Mouse (Mus musculus): Measurements from ENCODE around the gene Cpeb4.
A peak's percentile ranks its signal among the peaks of the same experiment; 100 is the strongest.

The Cpeb4 gene

DNA sequence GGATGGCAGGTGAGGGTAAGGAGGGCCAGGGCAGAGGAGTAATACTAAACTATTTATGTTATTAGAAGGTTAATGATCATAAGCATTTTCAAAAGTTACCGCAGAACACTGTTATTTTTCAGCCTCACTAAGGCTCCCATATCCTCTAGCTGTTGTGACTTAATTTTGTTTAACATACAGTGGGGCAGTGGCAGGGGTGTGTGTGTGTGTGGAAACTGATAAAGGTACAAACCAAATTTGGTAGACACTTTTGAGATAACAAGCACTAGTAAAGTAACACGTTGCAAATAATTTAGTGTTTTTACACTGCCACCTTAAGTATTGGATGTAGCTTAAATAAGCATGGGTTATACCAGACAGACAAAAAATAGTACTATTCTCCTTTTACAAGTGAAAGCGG is 24.9 kb downstream of the Cpeb4 start:
- DNase-seq (ENCODE audit: low spot score) = peak; percentile 73

DNA sequence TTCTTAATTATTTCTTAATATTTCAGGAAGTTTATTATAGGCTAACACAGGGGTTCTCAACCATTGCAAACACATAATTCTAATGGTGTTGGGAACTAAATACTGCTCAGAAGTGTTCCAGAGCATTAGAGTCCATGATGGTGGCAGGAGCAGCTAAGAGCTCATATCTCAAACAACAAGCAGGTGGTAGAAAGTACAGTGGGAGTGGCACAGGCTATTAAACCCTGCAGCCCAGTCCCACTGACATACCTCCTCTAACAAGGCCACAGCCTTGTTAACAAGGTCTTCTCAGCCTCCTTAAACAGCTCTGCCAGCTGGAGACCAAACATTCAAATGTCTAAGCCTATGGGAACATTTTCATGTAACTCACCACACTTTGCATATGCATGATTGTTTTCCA is 27.2 kb downstream of the Cpeb4 start:
- no peak for DNase-seq (ENCODE audit: low spot score)

DNA sequence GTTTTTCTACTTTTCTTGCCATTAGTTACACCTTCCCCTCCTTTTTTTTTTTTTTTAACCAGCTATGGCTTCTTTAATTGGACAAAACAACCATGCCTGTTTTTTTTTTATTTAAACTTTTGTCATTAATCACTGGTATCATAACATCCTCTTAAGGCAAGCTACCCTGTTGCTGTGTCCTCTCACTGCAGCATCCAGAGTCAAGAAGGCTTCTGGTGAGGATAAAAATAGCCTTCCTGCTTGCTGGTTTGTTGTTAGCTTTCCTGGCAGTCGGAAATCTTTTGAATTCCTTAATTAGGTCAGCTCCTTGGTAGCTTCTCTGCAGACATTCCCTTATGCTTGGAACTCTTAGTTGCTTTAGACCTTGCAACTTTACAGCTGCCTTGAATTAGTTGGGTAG is 28.7 kb downstream of the Cpeb4 start:
- no peak for DNase-seq (ENCODE audit: low spot score)

DNA sequence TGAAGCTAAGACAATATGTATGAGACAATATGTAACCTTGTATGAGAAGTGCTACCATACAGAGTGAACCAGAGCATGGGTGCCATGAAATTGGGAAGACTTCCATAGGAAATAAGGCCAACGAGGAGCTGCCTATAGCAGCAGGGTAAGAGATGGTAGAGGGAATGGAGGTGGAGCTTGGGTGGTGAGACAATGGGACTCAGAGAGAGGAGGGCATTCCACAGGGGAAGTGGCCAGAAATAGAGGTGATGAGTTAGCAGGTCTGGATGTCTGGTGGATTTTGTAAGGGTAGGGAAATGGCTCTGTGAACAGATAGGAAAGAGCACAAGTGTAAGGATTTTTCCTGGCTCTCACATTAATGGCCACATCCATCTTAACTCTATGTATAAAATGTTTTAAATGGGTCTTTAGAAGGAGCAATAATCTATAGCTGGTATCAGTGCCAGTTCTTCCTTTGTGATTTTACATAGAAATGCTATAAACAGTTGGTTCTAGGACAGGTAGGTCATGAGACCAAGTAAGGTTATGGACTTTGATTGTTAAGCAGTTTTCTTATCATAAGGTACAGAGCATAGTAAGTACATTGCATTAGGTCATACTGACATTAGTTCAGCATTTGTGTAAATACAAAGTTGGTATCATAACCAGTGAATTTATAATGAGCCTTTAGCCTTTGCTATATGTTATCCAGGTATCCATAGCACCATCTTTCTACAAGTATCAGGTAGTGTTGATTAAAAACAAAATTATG is 30.4 kb downstream of the Cpeb4 start:
- no peak for DNase-seq (ENCODE audit: low spot score)

DNA sequence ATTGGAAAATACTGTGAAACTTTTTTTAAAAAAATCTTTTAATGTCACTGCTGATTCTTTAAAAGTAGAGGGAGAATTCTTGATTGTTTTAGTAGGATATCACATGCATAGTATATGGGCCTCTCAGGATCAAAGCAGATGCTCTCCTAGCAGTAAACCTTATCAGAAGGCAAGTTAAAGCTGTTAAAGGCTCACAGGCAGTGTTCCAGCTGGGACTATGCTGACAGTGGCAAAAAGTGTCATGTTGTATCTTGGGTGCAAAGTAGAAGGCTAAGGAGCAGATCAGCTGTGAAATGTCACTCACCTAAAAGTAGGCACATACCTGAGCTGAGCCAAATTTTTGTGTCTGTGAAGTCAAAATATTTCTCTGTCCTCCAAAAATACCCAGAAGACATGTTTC is 34.5 kb downstream of the Cpeb4 start:
- DNase-seq (ENCODE audit: low spot score) = no peak

DNA sequence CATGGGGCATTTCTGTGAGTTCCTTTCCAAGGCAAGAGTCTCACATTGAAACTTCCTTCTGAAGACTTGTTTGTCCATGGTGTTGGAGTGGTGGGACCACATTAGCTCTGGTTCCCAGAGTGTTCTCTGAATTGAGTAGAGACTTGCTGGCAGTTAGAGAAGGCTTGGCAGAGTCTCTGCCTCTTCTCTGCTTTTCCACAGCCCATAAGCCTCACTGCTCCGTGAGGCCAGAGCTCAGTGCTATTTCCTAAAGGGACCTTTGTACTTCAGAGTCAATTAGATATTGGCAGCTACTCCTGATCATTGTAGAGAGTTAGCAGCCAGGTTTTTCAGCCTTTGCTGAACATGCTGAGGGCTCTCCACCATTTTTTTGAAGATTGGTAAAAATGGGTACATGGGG is 35.6 kb downstream of the Cpeb4 start:
- DNase-seq (ENCODE audit: low spot score) = no peak

DNA sequence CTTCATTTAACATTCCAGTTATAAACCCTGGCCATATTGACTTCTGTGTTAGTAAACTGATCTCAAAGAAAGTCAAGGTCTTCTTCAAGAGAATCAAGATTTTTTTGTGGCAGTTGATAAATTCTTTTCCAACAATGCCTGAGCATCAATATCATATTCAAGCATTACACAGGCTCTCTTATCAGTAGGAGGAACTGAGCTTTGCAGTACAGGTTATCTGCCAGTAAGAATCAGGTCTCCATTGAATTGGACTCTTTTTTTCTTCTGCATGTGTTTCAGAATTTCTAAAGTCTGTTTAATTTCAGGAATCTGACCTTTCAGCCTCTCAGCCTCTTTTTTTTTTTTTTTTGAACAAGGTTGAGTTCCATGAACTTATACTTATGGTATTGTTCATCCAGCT is 40.9 kb downstream of the Cpeb4 start:
- DNase-seq (ENCODE audit: low spot score) = no peak

DNA sequence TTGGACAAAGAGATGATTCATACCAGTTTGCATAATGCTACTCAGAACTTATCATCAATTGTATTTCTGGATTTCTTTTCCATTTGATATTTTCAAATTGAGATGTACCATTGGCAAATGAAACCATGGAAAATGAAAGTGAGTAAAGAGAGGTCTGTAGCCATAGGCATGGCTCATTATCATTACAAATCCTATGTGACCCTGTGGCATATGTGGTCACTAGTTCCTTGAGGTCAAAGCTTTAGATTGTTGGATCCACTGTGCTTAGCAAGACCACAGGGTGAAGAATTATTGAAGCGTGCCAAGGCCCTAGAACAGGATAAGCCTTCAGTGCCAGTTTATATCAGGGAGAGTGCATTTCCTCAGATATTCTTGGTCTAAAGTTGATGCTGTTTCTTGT is 45.8 kb downstream of the Cpeb4 start:
- DNase-seq (ENCODE audit: low spot score) = no peak

DNA sequence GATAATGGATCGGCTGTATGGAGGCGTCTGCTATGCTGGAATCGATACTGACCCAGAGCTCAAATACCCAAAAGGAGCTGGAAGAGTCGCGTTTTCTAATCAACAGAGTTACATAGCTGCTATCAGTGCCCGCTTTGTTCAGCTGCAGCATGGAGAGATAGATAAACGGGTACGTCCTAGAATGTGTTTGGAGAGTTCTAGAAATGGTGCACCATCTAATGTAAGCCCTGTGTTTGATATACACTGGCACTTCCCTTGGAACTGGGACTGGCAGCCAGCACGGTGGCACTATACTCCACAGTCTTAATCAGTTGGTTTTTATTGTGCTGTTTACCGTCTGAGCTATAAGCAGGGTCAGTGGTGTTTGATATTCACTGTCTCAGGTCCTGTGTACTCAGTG is 58.0 kb downstream of the Cpeb4 start:
- DNase-seq (ENCODE audit: low spot score) = no peak

DNA sequence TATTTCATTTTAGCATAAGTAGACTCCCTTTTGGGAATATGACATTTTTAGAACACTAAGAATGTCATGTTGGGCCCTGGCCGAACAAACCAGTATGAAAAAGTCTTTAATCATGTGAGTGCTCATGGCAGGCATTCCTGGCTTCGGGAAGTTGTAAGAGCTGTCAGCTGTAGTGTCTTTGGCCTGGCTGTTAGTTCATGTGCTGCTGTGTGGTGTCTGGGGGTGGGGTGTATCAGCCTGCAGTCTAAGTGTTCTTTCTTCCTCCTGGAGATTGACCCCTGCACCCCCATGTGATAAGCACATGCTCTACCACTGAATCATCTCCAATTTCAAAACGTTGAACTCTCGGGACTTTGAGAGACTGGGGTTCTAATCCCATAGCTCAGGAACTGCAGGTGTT is 63.6 kb downstream of the Cpeb4 start:
- no peak for DNase-seq (ENCODE audit: low spot score)

DNA sequence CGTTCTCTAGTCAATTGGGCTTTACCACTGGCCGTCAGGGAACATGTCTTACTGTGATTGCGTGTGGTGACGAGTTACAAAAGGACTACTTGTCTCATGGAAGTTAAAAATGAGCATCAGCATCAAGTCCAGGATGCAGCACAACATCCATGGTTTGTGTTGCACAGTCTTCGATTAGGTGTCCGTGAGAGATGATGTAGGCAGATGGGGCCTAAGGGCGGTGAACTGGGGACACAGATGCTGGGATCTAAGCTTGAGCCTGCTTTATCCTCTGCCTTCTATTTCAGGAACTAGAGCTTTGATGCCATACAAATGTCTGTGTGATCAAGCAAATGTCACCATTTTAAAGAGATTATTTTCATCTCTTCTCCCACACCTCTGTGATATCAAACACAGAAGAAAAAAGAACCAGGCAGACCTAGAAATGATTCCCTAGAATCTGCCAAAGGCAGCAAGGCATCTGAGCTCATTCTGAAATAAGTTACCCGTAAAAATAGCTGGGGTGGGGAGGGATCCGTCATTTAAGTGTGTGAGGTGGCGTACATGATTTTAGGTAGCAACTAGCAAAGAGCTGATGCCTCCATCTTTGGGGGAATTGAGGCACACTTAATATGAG is 65.0 kb downstream of the Cpeb4 start:
- no peak for DNase-seq (ENCODE audit: low spot score)

DNA sequence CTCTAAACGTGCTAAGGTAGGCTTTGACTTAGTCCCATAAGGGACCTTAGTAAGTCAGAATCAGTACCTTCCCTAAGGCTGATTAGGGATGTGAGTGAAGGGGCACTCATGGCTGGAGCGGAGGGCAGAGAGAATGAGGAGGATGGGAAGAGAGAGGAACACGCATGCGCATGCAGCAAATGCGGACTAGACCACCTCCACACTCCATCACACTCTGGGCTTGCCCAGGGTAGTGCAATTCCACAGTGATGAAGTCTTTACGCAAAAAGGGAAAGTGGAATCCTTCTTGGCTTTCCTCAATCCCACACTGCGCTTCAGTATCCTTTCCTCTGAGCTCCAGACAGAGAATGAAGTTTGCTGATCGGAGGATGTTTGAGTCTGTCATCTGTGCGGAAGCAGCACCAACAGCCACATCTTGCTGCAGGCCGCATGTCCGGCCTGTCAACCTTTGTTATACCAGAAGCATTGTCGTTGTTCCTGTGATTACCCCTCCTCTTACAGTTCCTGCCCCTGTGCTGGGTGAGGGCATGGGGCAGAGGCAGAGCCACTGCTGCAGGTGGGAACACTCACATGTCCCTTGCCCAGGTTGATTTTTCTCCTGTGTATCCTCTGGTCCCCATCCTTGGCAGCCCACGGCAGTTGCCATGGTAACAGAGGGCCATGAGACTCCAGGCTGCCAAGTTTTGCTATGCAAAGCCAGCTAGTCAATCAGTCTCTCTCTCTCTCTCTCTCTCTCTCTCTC is 69.1 kb downstream of the Cpeb4 start:
- DNase-seq (ENCODE audit: low spot score) = no peak

DNA sequence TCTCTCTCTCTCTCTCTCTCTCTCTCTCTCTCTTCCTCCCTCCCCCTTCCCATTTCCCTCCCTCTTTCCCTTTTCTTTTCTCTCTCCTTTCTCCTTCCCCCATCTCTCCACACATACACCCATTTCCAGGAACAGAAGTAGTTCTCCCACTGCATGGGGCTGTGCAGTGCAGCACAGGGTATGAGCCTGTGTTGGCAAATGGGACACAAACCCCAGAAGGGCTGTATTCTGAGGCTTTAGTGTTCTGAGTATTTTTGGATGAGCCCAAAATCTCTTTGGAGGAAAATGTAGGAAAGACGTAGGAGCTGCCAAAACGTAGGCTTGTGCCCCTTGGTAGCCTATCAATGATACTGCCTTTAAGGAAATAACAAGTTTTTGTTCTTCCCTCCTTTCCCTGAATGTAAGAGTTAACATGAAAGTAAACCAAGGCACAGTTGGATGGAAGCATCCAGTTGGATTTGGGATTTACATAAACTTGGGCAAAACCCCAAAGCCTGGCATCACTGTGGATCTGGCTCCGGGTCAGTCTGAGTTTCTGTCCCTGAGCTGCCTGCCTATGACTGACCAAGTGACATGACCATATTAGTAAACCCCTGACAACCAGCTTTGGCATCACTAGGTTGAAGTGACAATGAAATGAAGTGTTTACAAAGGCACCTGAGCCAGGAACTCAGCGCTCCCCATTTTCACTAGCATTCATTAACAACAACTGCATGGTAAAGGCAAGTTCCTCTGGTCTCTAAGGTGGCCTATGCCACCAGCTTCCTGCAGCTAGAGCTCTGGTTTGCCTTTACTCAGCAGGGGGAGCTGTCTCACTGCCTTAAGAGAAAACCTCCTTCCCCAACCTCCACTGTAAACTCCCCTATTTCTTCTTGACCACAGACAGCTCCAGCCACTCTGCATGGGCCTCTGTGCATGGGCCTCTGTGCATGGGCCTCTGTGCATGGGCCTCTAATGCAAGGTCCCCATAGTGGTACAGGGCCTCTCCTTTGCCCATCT is 69.9 kb downstream of the Cpeb4 start:
- DNase-seq (ENCODE audit: low spot score) = no peak

DNA sequence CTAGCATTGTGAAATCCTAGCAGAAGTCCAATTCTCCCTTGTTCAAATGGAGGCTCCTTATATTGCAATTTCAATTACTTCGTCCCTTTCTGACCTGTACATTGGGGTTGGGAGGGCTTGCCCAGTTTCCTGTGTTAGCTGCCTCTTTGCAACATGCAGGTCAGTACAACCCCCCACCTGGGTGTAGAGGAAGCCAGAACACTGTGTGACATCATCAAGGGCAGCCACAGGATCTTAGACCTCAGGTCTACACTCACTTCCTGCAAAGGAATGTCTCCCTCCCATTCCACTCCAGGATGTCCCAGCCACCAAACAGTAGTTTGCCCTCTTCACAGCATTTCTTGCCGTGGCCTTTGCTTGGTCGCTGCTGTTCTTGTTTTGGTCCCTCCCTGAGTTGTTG is 73.5 kb downstream of the Cpeb4 start:
- no peak for DNase-seq (ENCODE audit: low spot score)

DNA sequence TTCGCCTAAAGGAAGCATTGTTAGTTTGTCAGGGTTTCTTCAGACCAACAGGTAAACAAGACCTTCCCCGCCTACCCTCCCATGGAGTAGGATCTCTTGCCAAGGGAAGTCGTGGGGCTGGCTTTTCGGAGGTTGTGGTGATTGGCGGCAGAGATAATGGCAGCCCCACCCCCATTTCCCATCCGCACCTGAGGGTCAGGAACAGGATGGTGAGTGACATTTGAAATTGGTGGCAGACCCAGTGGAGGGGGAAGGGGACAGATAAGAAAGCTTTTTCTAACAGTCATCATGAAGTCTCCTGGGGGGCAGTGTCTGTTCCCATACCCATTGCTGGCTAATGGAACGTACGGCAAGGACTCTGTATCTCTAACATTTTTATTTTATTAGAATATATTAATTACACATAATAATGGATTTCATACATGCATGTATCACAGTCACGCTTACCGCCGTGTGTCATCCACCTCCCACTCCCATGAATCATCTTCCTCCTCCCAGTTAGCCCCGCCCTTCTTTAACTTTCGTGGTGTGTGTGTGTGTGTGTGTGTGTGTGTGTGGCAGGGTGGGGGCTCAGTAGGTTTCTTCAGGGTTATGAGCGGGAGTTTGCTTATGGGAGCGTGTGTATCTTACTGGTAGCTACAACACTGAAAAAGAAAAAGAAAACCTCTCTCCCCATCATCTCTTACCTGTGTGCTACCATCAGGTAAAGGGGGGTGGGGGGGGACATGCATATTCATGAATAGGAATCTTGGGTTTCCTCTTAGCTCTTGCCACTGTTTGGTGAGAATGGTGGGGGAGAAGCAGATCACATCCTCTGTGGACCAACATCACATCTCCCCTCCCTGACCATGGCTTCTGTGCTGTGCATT is 76.7 kb downstream of the Cpeb4 start:
- no peak for DNase-seq (ENCODE audit: low spot score)

DNA sequence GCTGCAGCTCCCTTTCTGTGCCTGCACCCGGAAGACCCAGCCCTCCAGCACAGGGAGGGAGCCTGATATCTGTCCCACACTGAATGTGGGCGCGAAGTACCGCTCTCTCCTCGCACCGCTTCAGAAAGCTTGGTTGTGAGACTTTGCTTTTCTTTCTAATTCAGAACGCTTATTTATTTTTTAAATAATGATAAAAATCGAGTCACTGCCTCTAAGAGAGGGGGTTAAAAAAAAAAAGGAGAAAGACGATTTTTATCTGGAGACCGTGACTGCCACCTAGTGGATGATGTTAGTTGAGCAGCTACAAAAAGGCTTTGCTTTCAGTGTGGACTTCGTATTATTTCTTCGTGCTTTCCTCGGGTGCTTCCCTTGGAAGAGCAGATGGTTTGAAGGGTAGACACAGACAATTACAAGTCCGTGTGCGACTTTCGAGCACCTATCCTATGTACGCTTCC is 77.3 kb downstream of the Cpeb4 start:
- peak; percentile 83 for DNase-seq (ENCODE audit: low spot score)

DNA sequence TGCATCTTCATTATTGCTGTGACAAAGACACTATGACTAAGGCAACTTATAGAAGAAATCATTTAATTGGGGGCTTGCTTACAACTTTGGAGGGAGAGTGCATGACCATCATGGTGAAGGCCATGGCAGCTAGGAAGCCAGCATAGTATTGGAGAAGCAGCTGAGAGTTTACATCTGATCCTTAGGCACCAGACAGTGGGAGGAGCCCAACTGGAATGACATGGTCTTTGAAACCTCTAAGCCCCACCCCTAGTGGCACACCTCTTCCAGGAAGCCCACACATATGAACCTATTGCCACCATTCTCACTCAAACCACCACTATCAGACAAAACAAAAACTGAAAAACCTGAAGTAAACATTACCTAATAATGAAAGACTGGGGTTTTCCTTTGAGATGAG is 88.1 kb downstream of the Cpeb4 start:
- no peak for DNase-seq (ENCODE audit: low spot score)

DNA sequence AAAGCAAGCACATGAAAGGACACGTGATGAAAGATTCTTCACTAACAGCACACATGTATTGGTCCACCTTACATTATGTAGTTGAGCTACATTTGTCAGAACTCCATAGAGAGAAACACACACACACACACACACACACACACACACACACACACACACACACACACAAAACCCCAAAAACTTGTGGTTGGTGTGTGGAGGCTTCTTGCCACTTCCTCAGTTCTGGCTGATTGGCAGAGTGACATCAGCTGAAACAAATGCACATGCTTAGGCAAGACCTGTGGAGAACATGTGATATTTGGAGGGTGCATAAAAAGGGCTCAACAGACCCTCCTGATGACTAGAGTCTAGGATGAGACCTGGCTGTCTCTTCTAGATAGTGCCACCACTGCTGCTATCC is 92.0 kb downstream of the Cpeb4 start:
- DNase-seq (ENCODE audit: low spot score) = no peak

DNA sequence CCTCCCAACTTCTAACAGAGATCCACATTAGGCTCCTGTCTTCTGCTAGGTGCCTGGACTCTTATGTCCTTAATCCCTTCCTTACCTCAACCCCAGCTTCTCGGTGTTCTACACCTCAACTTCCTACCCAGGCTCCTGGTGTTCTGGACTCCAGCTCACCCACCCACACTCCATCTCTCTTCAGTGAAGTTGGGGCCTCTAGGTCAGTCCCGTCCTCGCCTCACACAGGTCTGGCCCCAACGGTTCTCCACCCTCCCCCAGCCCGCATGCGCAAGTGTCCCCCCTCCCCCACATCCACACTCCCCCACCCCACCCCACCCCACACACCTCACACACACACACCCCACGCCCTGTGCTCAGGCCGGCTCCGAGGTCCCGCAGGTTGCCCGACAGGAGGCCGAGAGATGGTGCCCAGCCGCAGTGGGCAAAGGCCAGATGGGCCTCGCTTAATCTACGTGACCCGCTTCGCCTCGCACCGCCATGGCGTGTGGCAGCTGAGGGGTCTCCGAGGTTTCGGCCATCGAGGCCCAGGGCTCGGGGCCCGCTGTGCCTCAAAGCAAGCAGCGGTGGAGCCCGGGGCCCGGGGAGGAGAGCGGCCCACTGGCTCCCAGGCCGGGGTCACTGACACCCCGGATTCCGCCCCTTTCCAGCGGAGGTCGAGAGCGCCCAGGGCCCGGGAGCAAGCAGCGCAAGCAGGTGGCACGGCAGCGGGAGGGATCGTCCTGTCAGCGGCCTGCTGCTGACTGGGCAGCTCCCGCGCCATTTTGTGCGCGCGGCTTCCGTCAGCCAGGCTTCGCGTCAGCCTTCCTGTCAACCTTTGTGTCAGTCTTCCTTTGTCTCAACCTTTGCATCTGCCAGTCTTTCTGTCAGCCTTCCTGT is 93.5 kb downstream of the Cpeb4 start, which contains the start of gene 4930524B15Rik:
4930524B15Rik (plus strand) TSS at position 337 of the 879 bp plus-strand sequence.
- no peak for DNase-seq (ENCODE audit: low spot score)

DNA sequence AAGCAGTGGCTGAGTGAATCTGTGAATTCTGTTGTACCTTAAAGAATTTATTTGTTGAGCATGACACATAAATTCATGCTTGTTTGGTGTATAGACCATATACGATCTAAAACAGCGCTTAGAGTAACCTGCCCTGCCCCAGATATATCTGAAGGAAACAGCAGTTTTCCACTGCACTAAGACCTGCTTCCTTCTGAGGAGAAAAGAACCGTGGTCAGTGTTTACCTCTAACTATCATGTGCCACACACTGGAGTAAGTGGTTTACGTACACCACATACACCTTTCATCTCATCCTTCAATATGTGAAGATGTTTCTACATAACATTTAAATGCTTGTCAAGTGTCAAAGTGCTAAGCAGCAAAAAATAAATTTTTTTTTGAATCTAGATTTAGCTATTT is 102.1 kb downstream of the Cpeb4 start:
- no peak for DNase-seq (ENCODE audit: low spot score)

All from c-Kit-positive CD71-positive TER-119-positive erythroid progenitor cells, embryonic 14.5 days (primary cell).